Mouse (Mus musculus) adrenal gland, postnatal 4 days (tissue): Measurements from ENCODE around the gene Ctsf. TPM values are rescaled to one million over a fixed set of nuclear protein-coding genes. Genes with fewer than 3 reads are reported as not detected.
"Not testable (repeated sequence)": the region's sequence is repeated elsewhere in the genome, so short reads cannot be mapped to it uniquely, and the experiment has no call there.

Experiments used
- DNase-seq, 2 experiments: peaks; one replicate each; pipeline ENCODE4 v3.0.0; 2021 to 2022; ENCODE audit warnings: low spot score in 2 of 2, mixed read lengths in 2 of 2
- long read RNA-seq, 2 experiments: library from polyadenylated mRNA; stranded (forward); transcript quantifications; one replicate each; pipeline ENCODE4 v2.0.0; 2021
- total RNA-seq, 2 experiments: library from RNA; stranded (reverse); gene quantifications; 2 replicates each; pipeline ENCODE4 v1.2.3; 2021

The Ctsf gene
- total RNA-seq: 100 to 1,000 TPM; 256 to 274 TPM
- long read RNA-seq, experiment 1, transcript Ctsf-201 (14 exons, 1,980 nt): major isoform, 321 of 387 reads
- long read RNA-seq, experiment 1, transcript Ctsf-211 (13 exons, 2,093 nt): minor isoform, 6 of 387 reads
- long read RNA-seq, experiment 1, partial matches to known transcripts: 23 of 387 reads
- long read RNA-seq, experiment 1, other reads (novel, unspliced or antisense): 35 of 387 reads
- long read RNA-seq, experiment 2, transcript Ctsf-201 (14 exons, 1,980 nt): major isoform, 471 of 567 reads
- long read RNA-seq, experiment 2, transcript Ctsf-211 (13 exons, 2,093 nt): minor isoform, 10 of 567 reads
- long read RNA-seq, experiment 2, partial matches to known transcripts: 29 of 567 reads
- long read RNA-seq, experiment 2, other reads (novel, unspliced or antisense): 56 of 567 reads

- DNase-seq: peak; percentile 80
Observed at GRCm38 (mm10) chr19:4854552-4855469, at the start of gene Ctsf. Ctsf (plus strand) TSS chr19:4855130.

GRCm38 (mm10) chr19:4810309-4810708, 44.6 kb upstream of the Ctsf start:
- no peak for DNase-seq

GRCm38 (mm10) chr19:4810746-4811062, 44.2 kb upstream of the Ctsf start:
- DNase-seq: no peak

GRCm38 (mm10) chr19:4811063-4811908, 43.6 kb upstream of the Ctsf start, which contains the start of the genes Gm21992 and Rbm14:
Gm21992 (minus strand) TSS chr19:4811612.
Rbm14 (minus strand) TSS chr19:4811634.
- DNase-seq: peak; percentile 95 to 97

- no peak for DNase-seq
Observed at GRCm38 (mm10) chr19:4811909-4812242, 43.1 kb upstream of the Ctsf start.

GRCm38 (mm10) chr19:4812334-4812949, 42.5 kb upstream of the Ctsf start:
- DNase-seq: not testable (repeated sequence)

- no peak for DNase-seq
Observed at GRCm38 (mm10) chr19:4813015-4813414, 41.9 kb upstream of the Ctsf start.

GRCm38 (mm10) chr19:4817182-4817835, 37.6 kb upstream of the Ctsf start:
- DNase-seq: no peak

- no peak for DNase-seq
Observed at GRCm38 (mm10) chr19:4820678-4821303, 34.1 kb upstream of the Ctsf start.

- no peak for DNase-seq
Observed at GRCm38 (mm10) chr19:4828444-4829114, 26.4 kb upstream of the Ctsf start.

GRCm38 (mm10) chr19:4829156-4829555, 25.8 kb upstream of the Ctsf start:
- DNase-seq: no peak

GRCm38 (mm10) chr19:4833977-4834376, 21.0 kb upstream of the Ctsf start:
- DNase-seq: no peak

GRCm38 (mm10) chr19:4836096-4836495, 18.8 kb upstream of the Ctsf start:
- no peak for DNase-seq

- DNase-seq: no peak
Observed at GRCm38 (mm10) chr19:4837049-4837448, 17.9 kb upstream of the Ctsf start.

GRCm38 (mm10) chr19:4838526-4839140, 16.3 kb upstream of the Ctsf start:
- DNase-seq: no peak

GRCm38 (mm10) chr19:4839149-4839548, 15.8 kb upstream of the Ctsf start, which contains the start of the genes Ccs and Ccdc87:
Ccs (minus strand) TSS chr19:4839332.
Ccdc87 (plus strand) TSS chr19:4839366.
- DNase-seq: peak; percentile 86 to 92

- no peak for DNase-seq
Observed at GRCm38 (mm10) chr19:4840848-4841247, 14.1 kb upstream of the Ctsf start.

- DNase-seq: no peak
Observed at GRCm38 (mm10) chr19:4842611-4843010, 12.3 kb upstream of the Ctsf start.

- no peak for DNase-seq
Observed at GRCm38 (mm10) chr19:4845846-4846245, 9.1 kb upstream of the Ctsf start.
